12 mouse cellular contexts compared by ENCODE assay signal in the genomic region with DNA sequence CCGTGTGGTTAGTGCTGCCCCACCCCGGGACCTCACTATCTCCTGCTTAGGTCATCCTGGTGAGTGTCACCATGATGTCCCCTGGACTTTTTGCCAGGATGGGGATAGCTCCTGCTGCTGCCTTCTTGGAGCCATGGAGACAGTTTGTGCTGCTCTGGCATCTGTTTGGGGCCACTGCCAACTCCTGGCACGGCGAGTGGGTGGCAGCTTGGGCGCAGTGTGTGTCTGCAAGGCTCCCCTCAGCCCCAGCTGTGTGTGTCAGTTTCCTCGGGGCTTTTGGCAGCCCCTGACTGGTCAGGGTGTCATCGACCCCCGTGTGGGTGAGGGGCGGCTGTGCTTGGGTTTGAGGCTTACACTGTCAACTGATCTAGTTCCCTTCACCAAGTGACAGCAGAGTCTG. TPM values are rescaled to one million over a fixed set of nuclear protein-coding genes. Genes with fewer than 3 reads are reported as not detected.
A peak's percentile ranks its signal among the peaks of the same experiment; 100 is the strongest.
DNase-seq lines count a peak whose midpoint lies in the region; ATAC-seq and TF ChIP-seq lines count a peak whose summit lies in the region.
"Had no signal": no experiment of that assay in that cellular context is flagged by ENCODE, and none has a peak within 500 bp of the region (broad histone marks: within the 10 kb centered on the region; RNA-seq: fewer than 3 reads in every experiment).

No protein-coding gene starts in this region.

- H3K27ac ChIP-seq in hindbrain, embryonic 13.5 days: no peak overlapping the region
- no peak overlapping the region for H3K27ac ChIP-seq in hindbrain, embryonic 11.5 days (ENCODE audit: low read depth, low read length)
- H3K27ac ChIP-seq in stomach, postnatal 0 days (replicated peaks): no peak overlapping the region
- H3K27ac ChIP-seq: embryonic facial prominence, embryonic 15.5 days had no signal

- no peak for TF ChIP-seq EP300 in stomach, postnatal 0 days (optimal IDR thresholded peaks at IDR 0.05)

- 75% methylated on average over 9 of the region's 9 CpGs for WGBS in hindbrain, embryonic 13.5 days
- WGBS in hindbrain, embryonic 11.5 days: 79% methylated on average over 9 of the region's 9 CpGs
- 74% methylated on average over 9 of the region's 9 CpGs for WGBS in stomach, postnatal 0 days

- no peaks in the 10 kb centered on the region for H3K9me3 ChIP-seq in hindbrain, embryonic 13.5 days
- no peaks in the 10 kb centered on the region for H3K9me3 ChIP-seq in hindbrain, embryonic 11.5 days (ENCODE audit: control insufficient read depth, low read length)
- no peaks in the 10 kb centered on the region for H3K9me3 ChIP-seq in stomach, postnatal 0 days (ENCODE audit: control insufficient read depth, low read length)
- H3K9me3 ChIP-seq: embryonic facial prominence, embryonic 15.5 days had no signal

- no peaks in the 10 kb centered on the region for H3K27me3 ChIP-seq in hindbrain, embryonic 13.5 days
- no peaks in the 10 kb centered on the region for H3K27me3 ChIP-seq in hindbrain, embryonic 11.5 days (ENCODE audit: control insufficient read depth, insufficient read depth, low read length)
- H3K27me3 ChIP-seq in stomach, postnatal 0 days (ENCODE audit: control insufficient read depth, insufficient read depth, low read length): no peaks in the 10 kb centered on the region
- H3K27me3 ChIP-seq: embryonic facial prominence, embryonic 15.5 days had no signal

- H3K4me1 ChIP-seq in hindbrain, embryonic 13.5 days (replicated peaks): peaks cover 42% of the 10 kb centered on the region
- H3K4me1 ChIP-seq in hindbrain, embryonic 11.5 days (replicated peaks; ENCODE audit: control insufficient read depth, insufficient read depth, low read length): no peaks in the 10 kb centered on the region
- no peaks in the 10 kb centered on the region for H3K4me1 ChIP-seq in stomach, postnatal 0 days (replicated peaks; ENCODE audit: control insufficient read depth, insufficient read depth)
- H3K4me1 ChIP-seq: embryonic facial prominence, embryonic 15.5 days had no signal

- H3K4me3 ChIP-seq in hindbrain, embryonic 13.5 days: no peak overlapping the region
- H3K4me3 ChIP-seq in hindbrain, embryonic 11.5 days (ENCODE audit: low read depth, low read length): no peak overlapping the region
- H3K4me3 ChIP-seq in stomach, postnatal 0 days (ENCODE audit: low read depth, low read length): no peak overlapping the region
- H3K4me3 ChIP-seq: embryonic facial prominence, embryonic 15.5 days had no signal

- TF ChIP-seq CTCF in stomach, postnatal 0 days (IDR thresholded peaks at IDR 0.05; ENCODE audit: low read depth): no peak

- no peak for DNase-seq in hindbrain, embryonic 11.5 days (ENCODE audit: low spot score)
- DNase-seq in left cerebral cortex, adult 18-20 months (ENCODE audit: low spot score in 2 of 2): peak; percentile 80 to 84
- DNase-seq in right cerebral cortex, postnatal 36 days (ENCODE audit: low spot score in 2 of 2): peak; percentile 67
- DNase-seq in kidney, postnatal 10 days: no peak
- DNase-seq in stomach, postnatal 0 days (ENCODE audit: low spot score): no peak
- no peak for DNase-seq in testis, postnatal 14 days (ENCODE audit: low spot score)
- DNase-seq: adrenal gland, postnatal 14 days; heart, postnatal 10 days had no signal

- peak; percentile 58; the same call in 1 of the 2 replicates for ATAC-seq in hindbrain, embryonic 13.5 days (ENCODE audit: low FRiP score)
- no peak for ATAC-seq in hindbrain, embryonic 11.5 days (ENCODE audit: low FRiP score)
- ATAC-seq in frontal cortex, adult (ENCODE audit: low TSS enrichment): peak; percentile 95
- no peak for ATAC-seq in stomach, postnatal 0 days (ENCODE audit: low FRiP score, low TSS enrichment)

- H3K4me2 ChIP-seq in hindbrain, embryonic 13.5 days: no peak overlapping the region
- no peak overlapping the region for H3K4me2 ChIP-seq in hindbrain, embryonic 11.5 days (replicated peaks; ENCODE audit: low read depth, low read length)
- no peak overlapping the region for H3K4me2 ChIP-seq in stomach, postnatal 0 days (replicated peaks; ENCODE audit: low read depth)
- H3K4me2 ChIP-seq: embryonic facial prominence, embryonic 15.5 days had no signal

- no peak overlapping the region for H3K9ac ChIP-seq in hindbrain, embryonic 13.5 days
- no peak overlapping the region for H3K9ac ChIP-seq in hindbrain, embryonic 11.5 days (ENCODE audit: low read depth, low read length)
- H3K9ac ChIP-seq in stomach, postnatal 0 days (ENCODE audit: low read length): no peak overlapping the region
- H3K9ac ChIP-seq: embryonic facial prominence, embryonic 15.5 days had no signal

- H3K36me3 ChIP-seq in hindbrain, embryonic 13.5 days: no peaks in the 10 kb centered on the region
- no peaks in the 10 kb centered on the region for H3K36me3 ChIP-seq in hindbrain, embryonic 11.5 days (ENCODE audit: control insufficient read depth, insufficient read depth, low read length)
- no peaks in the 10 kb centered on the region for H3K36me3 ChIP-seq in stomach, postnatal 0 days (ENCODE audit: control insufficient read depth, insufficient read depth, low read length)
- H3K36me3 ChIP-seq: embryonic facial prominence, embryonic 15.5 days had no signal

RNA-seq across cellular contexts. Expression of gene Tunar, which starts 20.6 kb away (rescaled TPM):
- 9.7 and 10.7 TPM in 2 replicates for polyA plus RNA-seq in hindbrain, embryonic 13.5 days (2015; fragmentation: Nextera tagmentation; extraction: Ambion mirVana)
- 1.2 and 1.3 TPM in 2 replicates for polyA plus RNA-seq in hindbrain, embryonic 11.5 days (2014; fragmentation: Nextera tagmentation; extraction: Ambion mirVana)
- 1 to 10 TPM; 8.7 to 9.4 TPM for total RNA-seq in left cerebral cortex, adult 18-20 months (2021)
- polyA plus RNA-seq in stomach, postnatal 0 days (2015; fragmentation: Nextera tagmentation; extraction: Ambion mirVana): 0.06 and 0.07 TPM in 2 replicates
- polyA plus RNA-seq: spleen, adult 2 months had no signal

Comparison
In these comparisons a context has a peak if more than half of its experiments do, and no peak if none do; other contexts are left out.
1. ATAC-seq: peak in hindbrain, embryonic 13.5 days (single experiment) and frontal cortex, adult (single experiment); none in hindbrain, embryonic 11.5 days (single experiment) and stomach, postnatal 0 days (single experiment).
2. DNase-seq: peak in left cerebral cortex, adult 18-20 months (2 of 2) and right cerebral cortex, postnatal 36 days (2 of 2); none in hindbrain, embryonic 11.5 days (single experiment), kidney, postnatal 10 days (single experiment), stomach, postnatal 0 days (single experiment) and testis, postnatal 14 days (single experiment).